Mouse (Mus musculus) activated CD4-positive, CD25-positive, alpha-beta regulatory T cell, adult 9 weeks (primary cell): Measurements from ENCODE around the gene Trmt112. TPM values are rescaled to one million over a fixed set of nuclear protein-coding genes. Genes with fewer than 3 reads are reported as not detected.

Experiments
- polyA plus RNA-seq: library from polyadenylated mRNA; unstranded; fragments of 100-300 nt; shearing (Covaris generic); gene quantifications from one replicate; pipeline ENCODE4 v1.2.1, GENCODE M21; 2017

Trmt112 gene
- polyA plus RNA-seq: 174 TPM

DNA sequence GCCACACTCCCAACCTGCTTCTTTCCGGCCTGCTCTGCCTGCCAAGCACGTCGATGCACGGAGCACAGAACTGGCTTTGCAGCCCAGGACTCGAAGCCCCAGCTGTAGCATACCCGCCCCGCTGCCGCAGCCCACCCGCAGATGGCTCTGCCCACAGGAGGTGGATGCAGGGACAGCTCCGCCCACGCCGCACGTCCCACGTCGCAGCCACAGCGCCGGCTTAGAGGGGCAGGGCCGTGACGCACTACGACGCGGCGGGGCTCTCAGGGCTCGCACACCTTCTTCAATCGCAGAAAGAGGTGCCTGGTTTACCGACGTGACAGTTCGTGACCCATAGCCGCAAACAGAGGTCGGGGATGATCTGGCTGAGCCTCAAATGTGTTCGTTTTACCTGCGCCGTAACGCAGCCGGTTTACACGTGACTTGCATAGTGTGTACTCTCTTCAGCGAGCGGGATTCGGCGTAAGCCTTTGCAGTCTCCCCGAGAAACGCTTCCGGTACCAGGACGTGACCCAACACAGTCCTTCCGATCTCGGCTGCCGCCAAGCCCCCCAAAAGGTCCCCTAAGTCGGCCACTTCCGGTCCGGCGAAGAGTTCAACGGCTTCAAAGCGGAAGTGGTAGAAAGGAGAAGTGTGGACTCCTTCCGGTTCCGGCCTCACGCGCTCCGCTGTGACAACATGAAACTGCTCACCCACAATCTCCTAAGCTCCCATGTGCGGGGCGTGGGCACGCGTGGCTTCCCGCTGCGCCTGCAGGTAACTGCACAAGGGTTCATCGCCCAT lies at the start of gene Trmt112, which contains the start of gene Prdx5:
TSS of gene Trmt112 (plus strand) at position 192 of the 783 bp plus-strand sequence.
TSS of gene Prdx5 (minus strand) at position 600 of the 783 bp plus-strand sequence.

GRCm38 (mm10) chr19:6921647-6922567 lies 12.4 kb downstream of the Trmt112 start, which contains the start of gene Esrra:
TSS of gene Esrra (minus strand) at chr19:6921813.

GRCm38 (mm10) chr19:6925307-6925573 lies 15.7 kb downstream of the Trmt112 start, which contains the start of gene Catsperz:
TSS of gene Catsperz (minus strand) at chr19:6925380.

GRCm38 (mm10) chr19:6934195-6934977 lies 24.9 kb downstream of the Trmt112 start, which contains the start of gene Kcnk4:
TSS of gene Kcnk4 (minus strand) at chr19:6934515.

DNA sequence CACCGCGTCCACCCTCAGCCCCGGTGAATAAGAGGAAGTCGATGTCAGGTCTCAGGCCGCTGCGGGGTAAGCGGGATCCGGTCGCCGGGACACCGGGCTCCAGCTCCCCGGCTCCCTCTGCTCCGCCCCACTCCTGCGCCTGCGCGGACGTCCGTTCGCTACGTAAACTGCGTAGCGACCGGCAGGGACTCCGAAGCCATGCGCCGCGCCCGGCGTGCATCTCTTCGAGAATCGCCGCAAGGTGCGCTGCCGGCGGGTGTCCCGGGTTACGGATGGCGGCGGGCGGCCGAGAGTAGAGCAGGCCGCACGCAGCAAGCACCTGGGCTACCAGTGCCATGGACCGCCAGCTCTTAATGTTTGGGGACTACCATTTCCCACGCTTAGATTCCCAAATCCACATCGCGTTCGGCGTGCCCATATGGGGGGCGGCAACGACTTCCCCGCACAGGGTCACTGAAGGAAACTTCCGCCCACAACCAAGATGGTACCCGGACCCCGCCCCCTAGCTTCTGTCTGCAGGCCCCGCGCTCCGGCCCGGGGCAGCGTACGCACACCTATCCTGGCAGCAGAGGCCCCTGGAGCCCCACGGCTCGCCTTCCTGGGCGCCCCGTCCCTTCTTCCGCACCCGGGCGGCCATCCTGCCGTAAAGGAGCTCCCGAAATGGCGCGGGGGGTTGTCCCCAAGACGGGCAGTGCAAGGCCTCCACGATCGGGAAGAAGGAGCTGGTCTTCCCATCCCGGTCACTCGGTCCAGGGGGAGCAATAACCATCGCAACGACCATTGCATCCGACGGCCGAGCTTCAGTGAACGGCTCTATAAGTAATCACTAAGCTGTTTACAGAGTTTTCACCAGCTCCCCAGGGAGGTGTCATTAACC lies 32.1 kb downstream of the Trmt112 start, which contains the start of gene Bad:
TSS of gene Bad (plus strand) at position 490 of the 877 bp plus-strand sequence.

GRCm38 (mm10) chr19:6942249-6942691 lies 32.8 kb downstream of the Trmt112 start, which contains the start of gene Gpr137:
TSS of gene Gpr137 (minus strand) at chr19:6942480.

Other genes with a start within 250 kb of the Trmt112 start
- 46.0 TPM for gene Rps6ka4, start 69.1 kb upstream of the Trmt112 start, polyA plus RNA-seq
- 64.6 TPM for gene Ccdc88b, start 51.5 kb upstream of the Trmt112 start, polyA plus RNA-seq
- gene Prdx5, start 408 bp downstream of the Trmt112 start, polyA plus RNA-seq: 252 TPM
- gene Esrra, start 12.1 kb downstream of the Trmt112 start, polyA plus RNA-seq: 7.9 TPM
- gene Catsperz, start 15.7 kb downstream of the Trmt112 start, polyA plus RNA-seq: not detected
- gene Kcnk4, start 24.8 kb downstream of the Trmt112 start, polyA plus RNA-seq: not detected
- 43.0 TPM for gene Bad, start 32.2 kb downstream of the Trmt112 start, polyA plus RNA-seq
- gene Gpr137, start 32.8 kb downstream of the Trmt112 start, polyA plus RNA-seq: 19.9 TPM
- 30.5 TPM for gene Ppp1r14b, start 65.3 kb downstream of the Trmt112 start, polyA plus RNA-seq
- 14.8 TPM for gene Plcb3, start 66.8 kb downstream of the Trmt112 start, polyA plus RNA-seq
- 57.8 TPM for gene Fkbp2, start 70.8 kb downstream of the Trmt112 start, polyA plus RNA-seq
- 1.9 TPM for gene Vegfb, start 78.0 kb downstream of the Trmt112 start, polyA plus RNA-seq
- gene Dnajc4, start 82.9 kb downstream of the Trmt112 start, polyA plus RNA-seq: 44.5 TPM
- gene Nudt22, start 86.4 kb downstream of the Trmt112 start, polyA plus RNA-seq: 32.2 TPM
- 5.9 TPM for gene Trpt1, start 86.4 kb downstream of the Trmt112 start, polyA plus RNA-seq
- gene Fermt3, start 109.8 kb downstream of the Trmt112 start, polyA plus RNA-seq: 435 TPM
- 257 TPM for gene Stip1, start 130.3 kb downstream of the Trmt112 start, polyA plus RNA-seq
- 1.7 TPM for gene Macrod1, start 147.1 kb downstream of the Trmt112 start, polyA plus RNA-seq
- gene Flrt1, start 196.0 kb downstream of the Trmt112 start, polyA plus RNA-seq: 0.09 TPM